Mouse (Mus musculus): Measurements from ENCODE around the gene Alcam.

- TF ChIP-seq CTCF (IDR thresholded peaks at IDR 0.05; ENCODE audit: control insufficient read depth, insufficient read depth, insufficient replicate concordance, low read depth, low read length) (no peak), POLR2A (IDR thresholded peaks at IDR 0.05; ENCODE audit: control insufficient read depth, low read depth, low read length) (no peak)
These were observed 22.3 kb downstream of the Alcam start for GRCm38 (mm10) chr16:52431590-52431989.

Data from testis, adult 2 months (tissue).